Mouse (Mus musculus) yolk sac, embryonic 10.5 days (tissue): ENCODE results near the gene Cyp20a1.

Experiments
- DNase-seq: peaks from one replicate; pipeline ENCODE4 v3.0.0-alpha.2; 2017; ENCODE audit warnings: low spot score

The Cyp20a1 gene

GRCm38 (mm10) chr1:60342808-60343629, at the start of gene Cyp20a1:
Gene Cyp20a1 (plus strand): TSS chr1:60343323.
- DNase-seq, result peak; percentile 94

DNA sequence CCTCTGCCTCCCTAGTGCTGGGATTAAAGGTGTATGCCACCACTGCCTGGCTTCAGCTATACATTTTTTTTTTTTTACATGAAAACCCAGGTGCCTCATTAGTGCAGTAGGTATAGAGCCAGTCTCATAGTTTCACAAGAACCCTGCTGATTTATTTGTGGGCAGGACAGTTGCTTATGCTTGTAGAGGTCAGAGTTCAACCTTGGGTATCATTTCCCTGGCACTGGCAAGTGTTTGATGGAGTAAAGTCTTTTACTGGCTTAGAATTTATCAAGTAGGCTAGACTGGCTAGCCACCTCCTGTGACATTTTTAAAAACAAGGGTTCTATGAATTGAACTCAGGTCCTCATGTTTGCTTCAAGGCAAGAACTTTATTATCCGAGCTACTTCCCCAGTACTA, 49.2 kb upstream of the Cyp20a1 start:
- DNase-seq, result no peak

DNA sequence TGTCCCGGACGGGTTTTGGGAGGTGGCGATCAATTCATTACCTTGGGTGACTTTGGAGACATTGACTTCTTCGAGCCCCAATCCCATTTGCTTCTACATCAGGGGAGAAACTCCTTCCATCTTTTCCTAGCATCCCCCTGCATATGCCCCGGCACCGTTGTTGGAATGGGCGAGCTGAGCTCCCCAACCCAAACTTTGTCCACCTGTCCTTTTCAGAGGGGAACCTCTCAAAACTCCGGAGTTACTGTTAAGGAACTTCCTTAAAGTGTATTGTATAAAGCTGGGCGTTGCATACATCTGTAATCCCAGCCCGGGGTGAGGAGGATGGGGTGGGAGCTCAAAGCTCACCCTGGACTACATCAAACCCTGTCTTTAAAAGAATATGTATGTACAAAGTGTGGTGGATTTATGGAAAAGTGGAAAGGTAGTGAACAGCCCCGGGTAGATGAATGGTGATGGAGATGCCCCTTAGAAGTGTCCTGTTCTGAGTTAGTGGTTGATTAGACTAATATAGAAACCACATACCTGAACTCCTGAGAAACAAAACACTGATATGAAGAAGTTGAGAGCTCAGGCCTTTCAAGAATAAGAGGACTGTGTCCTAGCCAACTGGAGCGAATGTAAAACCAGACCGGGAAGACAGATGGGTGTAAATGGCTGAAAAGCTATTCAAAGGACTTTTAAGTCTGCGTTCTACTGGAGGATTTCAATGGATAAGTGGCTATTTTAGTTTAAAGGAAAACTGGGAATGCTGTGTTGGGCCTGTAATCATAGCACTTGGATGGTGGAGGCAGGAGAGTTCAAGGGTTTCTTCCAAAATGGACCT, 720 bp downstream of the Cyp20a1 start:
- no peak for DNase-seq

- no peak for DNase-seq
These were observed 1.5 kb downstream of the Cyp20a1 start for GRCm38 (mm10) chr1:60344670-60345069.

GRCm38 (mm10) chr1:60345712-60346111, 2.6 kb downstream of the Cyp20a1 start:
- no peak for DNase-seq

- no peak for DNase-seq
These were observed 9.7 kb downstream of the Cyp20a1 start for GRCm38 (mm10) chr1:60352786-60353185.

DNA sequence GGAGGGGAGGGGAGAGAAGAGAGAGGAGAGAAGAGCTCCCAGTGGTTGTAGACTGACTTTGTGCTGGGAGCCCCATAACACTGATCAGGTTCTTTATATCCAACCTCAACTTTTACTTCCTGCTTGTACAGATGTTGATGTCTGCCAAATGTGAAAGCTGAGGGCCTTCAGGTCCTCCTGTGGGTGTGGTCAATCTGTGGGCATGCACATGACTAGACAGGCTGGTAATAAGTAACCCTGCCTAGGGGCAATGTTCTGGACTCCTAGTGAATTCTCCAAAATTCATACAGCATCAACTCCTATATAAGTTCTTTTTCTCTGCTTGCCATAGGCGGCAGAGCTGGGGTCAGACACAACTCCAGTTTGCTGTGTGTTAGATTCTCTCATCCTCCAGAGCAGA, 18.5 kb downstream of the Cyp20a1 start:
- DNase-seq, result no peak

DNA sequence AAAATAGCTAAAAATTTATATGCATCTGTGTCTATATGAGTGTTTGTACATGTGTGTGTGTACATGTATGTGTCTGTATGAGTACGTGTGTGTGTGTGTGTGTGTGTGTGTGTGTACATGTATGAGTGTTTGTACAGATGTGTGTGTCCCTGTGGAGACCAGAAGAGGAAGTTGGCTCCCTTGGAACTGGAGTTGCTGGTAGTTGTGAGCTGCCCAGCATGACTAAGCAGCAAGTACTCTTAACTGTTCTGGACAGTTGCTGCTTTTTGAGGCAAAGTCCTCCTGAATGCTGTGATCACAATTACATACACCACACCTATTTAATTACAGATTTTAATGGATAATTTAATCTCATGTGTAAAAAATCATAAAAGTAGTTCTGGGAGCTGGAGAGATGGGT, 33.4 kb downstream of the Cyp20a1 start:
- DNase-seq, result no peak

GRCm38 (mm10) chr1:60381910-60382309, 38.8 kb downstream of the Cyp20a1 start:
- DNase-seq, result no peak

DNA sequence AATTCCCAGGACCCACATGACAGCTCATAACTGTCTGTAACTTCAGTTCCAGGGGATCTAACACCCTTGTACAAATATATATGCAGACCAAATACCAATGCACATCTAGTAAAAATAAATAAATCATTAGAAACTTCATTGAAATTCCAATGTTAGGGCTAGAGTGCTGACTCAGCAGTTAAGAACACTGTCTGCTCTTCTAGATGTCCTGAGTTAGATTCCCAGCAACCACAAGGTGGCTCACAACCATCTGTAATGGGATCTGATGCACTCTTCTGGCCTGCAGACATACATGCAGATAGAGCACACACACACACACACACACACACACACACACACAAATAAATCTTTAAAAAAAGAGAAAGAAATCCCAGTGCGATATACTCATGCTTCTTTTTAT, 61.7 kb downstream of the Cyp20a1 start:
- no peak for DNase-seq

GRCm38 (mm10) chr1:60408501-60409167, 65.5 kb downstream of the Cyp20a1 start:
- no peak for DNase-seq

GRCm38 (mm10) chr1:60409168-60409828, 66.2 kb downstream of the Cyp20a1 start, which contains the start of gene Abi2:
Gene Abi2 (plus strand): TSS chr1:60409619.
- peak; percentile 94 for DNase-seq

GRCm38 (mm10) chr1:60409928-60410817, 67.0 kb downstream of the Cyp20a1 start:
- peak; percentile 11 for DNase-seq

GRCm38 (mm10) chr1:60416724-60417123, 73.6 kb downstream of the Cyp20a1 start:
- DNase-seq, result no peak

GRCm38 (mm10) chr1:60423882-60424281, 80.8 kb downstream of the Cyp20a1 start:
- DNase-seq, result no peak

GRCm38 (mm10) chr1:60428341-60428740, 85.2 kb downstream of the Cyp20a1 start:
- no peak for DNase-seq

GRCm38 (mm10) chr1:60428932-60429331, 85.8 kb downstream of the Cyp20a1 start:
- DNase-seq, result no peak

DNA sequence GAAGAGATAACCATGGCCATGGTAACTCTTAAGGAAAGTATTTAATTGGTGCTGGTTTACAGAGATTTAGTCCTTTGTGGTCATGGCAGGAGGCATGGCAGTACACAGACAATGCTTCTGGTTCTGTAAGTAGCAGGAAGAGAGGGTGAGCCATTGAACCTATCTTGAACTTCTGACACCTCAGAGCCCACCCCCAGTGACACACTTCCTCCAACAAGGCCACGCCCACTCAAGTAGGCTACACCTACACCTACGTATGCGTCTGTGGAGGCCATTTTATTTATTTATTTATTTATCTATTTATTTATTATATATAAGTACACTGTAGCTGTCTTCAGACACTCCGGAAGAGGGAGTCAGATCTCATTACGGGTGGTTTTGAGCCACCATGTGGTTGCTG, 88.4 kb downstream of the Cyp20a1 start:
- no peak for DNase-seq

DNA sequence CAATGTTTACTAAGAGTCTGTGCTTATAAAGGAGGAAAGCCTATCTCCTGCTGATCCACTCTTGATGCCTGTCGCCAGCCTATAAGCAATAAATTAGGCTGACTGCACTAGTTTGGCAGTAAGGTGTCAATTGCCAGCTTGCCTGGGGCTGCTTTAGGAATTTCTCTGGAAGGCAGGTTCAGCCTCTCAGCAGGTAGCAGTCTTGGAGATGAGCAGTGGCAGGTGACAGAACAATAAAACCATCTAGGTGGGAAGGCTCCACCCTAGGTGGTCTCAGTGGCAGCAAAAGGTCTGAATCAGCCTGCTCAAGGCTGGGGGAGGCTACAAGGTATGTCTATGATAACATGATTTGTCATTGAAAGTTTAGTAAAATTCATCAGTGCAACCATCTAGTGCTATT, 89.4 kb downstream of the Cyp20a1 start:
- DNase-seq, result no peak
